Mouse (Mus musculus): ENCODE data around the gene H2-M3.
"Not testable (repeated sequence)": the region's sequence is repeated elsewhere in the genome, so short reads cannot be mapped to it uniquely, and the experiment has no call there.

Gene H2-M3

GRCm38 (mm10) chr17:37270058-37270701, at the start of gene H2-M3:
Gene H2-M3 (plus strand): TSS chr17:37270220.
- peak; percentile 90 to 97 for DNase-seq (ENCODE audit: low read depth in 2 of 2, low spot score in 2 of 2)

GRCm38 (mm10) chr17:37221879-37222278, 48.1 kb upstream of the H2-M3 start:
- no peak for DNase-seq (ENCODE audit: low read depth in 2 of 2, low spot score in 2 of 2)

DNA sequence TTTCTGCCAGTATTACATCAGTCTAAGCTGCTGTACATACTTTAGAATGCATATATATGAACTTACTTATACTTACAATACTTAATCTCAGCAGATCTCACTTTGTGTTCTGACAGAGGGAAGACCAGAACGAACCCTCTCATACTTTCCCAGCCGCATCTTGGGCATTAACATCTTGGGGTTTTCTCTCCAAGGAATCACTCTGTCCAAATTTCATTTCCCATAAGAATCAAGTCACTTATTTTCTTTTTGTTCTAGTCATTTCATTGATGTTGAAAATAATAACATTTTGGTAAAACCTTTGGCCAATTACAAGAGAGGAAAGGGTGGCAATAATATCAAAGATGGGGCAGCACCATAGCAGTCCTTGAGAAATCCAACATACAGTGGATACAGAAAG, 32.8 kb upstream of the H2-M3 start, which contains the start of gene Olfr97:
Olfr97 (minus strand) TSS at position 101 of the 400 bp plus-strand sequence.
- not testable (repeated sequence) for DNase-seq (ENCODE audit: low read depth in 2 of 2, low spot score in 2 of 2)

DNA sequence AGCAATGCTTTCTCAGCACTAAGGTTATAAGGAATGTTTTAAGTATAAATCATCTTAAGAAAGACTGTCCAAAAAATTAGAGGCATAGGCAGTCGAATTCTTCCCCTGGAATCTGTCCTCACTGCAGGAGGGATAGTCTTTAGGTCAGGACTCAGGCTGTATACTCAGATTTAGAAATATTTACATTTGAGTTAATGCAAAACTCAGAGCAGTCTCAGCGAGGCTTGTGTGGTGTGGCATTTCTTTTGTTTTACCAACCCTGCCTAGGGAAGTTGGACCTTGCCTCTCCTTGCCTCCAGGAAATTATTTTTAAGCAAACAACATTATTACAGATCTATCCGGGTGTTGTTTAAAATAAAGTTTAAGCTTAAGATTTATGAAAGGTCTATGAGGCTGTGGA, 27.8 kb upstream of the H2-M3 start:
- DNase-seq (ENCODE audit: low read depth in 2 of 2, low spot score in 2 of 2) = no peak

- DNase-seq (ENCODE audit: low read depth in 2 of 2, low spot score in 2 of 2) = peak; percentile 29 to 55
Measured at GRCm38 (mm10) chr17:37246715-37247114, 23.3 kb upstream of the H2-M3 start.

DNA sequence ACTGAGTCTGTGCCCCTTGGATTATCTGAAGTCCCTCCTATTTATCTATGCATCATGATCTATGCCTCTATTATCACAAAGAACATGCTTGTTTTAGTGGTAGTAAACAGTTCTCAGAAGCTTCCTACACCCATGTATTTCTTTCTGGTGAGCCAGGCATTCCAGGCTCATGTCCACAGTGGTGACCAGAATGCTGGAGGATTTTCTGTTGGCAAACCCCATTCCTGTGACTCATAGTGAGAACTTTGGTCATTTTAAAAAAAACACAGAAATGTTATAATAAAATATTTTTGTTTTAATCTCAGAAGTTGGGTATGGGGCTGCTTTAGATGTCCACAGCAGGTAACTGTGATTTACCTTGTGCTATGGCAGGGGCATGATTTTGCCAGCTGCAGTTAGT, 20.6 kb upstream of the H2-M3 start:
- no peak for DNase-seq (ENCODE audit: low read depth in 2 of 2, low spot score in 2 of 2)

GRCm38 (mm10) chr17:37250544-37250943, 19.5 kb upstream of the H2-M3 start:
- peak; percentile 19 to 46 for DNase-seq (ENCODE audit: low read depth in 2 of 2, low spot score in 2 of 2)

DNA sequence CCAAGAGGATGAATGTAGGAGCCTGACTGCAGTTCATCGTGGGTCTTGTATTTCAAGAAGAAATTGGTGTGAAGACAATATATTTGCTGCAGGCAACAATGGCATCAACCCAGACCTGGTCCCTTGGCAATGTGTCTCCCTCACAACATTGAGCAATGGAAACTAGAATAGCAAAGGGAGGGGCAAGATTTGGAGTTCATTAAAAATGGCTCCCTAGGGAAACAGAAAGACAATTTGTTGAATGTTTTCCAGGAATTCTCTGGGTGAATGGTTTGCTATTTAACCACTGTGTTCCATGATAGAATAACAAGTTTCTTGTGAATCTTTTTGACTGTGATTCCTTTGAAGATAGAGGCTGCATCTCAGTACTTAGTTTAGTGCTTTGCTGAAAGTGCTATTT, 6.4 kb upstream of the H2-M3 start, which contains the start of gene Olfr98:
Olfr98 (minus strand) TSS at position 124 of the 400 bp plus-strand sequence.
- DNase-seq (ENCODE audit: low read depth in 2 of 2, low spot score in 2 of 2) = no peak

DNA sequence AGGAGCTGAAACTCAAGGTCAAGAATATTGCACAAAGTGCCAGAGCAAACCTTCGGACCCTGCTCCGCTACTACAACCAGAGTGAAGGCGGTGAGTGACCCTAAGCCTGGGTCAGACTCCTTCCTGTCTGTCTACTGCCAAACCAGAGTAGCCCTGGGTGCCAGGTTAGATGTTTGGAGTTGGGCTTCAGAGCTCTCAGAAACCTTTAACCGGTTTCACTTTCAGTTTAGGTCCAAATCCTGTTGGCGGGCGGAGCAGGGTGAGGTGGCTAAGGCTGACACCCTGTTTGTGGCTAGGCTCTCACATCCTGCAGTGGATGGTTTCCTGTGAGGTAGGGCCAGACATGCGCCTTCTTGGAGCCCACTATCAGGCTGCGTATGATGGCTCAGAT, 677 bp downstream of the H2-M3 start:
- peak; percentile 80 to 85 for DNase-seq (ENCODE audit: low read depth in 2 of 2, low spot score in 2 of 2)

DNA sequence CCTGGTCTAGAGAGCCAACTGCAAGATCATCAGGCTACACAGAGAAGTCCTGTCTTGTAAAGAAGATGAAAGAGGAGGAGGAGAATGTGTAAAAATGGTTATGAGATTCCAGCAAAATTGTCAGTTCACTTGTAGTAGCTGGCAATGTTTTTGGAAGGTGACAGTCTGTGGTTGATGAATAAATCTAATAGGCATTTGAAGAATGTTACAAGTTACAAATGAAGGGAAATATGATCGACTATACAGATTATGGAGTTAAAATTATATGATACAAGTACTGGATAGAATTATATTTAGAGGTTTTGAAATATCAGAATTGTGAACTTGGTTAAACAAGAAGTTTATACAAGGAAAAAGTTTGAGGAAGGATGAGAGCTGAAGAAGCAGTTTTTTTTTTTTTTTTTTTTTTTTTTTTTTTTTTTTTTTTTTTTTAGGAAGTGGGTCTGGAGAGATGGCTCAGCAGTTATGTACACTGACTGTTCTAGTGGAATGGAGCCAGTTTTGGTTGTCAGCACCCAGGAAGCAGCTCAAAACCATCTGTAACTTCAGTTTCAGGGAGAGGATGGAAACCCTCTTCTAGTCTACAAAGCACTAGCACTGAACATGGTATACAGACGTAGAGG, 5.7 kb downstream of the H2-M3 start:
- DNase-seq (ENCODE audit: low read depth in 2 of 2, low spot score in 2 of 2) = no peak

DNA sequence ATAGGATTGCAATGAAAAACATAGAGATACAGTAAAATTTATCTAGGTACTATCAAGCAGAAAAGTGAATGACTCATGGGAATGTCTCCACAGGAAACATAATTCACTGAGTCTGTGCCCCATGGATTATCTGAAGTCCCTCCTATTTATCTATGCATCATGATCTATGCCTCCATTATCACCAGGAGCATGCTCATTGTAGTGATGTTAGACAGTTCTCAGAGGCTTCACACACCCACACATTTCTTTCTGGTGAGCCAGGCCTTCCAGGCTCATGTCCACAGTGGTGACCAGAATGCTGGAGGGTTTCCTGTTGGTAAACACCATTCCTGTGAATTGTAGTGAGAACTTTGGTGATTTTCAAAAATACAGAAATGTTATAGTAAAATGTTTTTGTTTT, 6.6 kb downstream of the H2-M3 start:
- DNase-seq (ENCODE audit: low read depth in 2 of 2, low spot score in 2 of 2) = no peak

GRCm38 (mm10) chr17:37280331-37280730, 10.3 kb downstream of the H2-M3 start:
- DNase-seq (ENCODE audit: low read depth in 2 of 2, low spot score in 2 of 2) = no peak

DNA sequence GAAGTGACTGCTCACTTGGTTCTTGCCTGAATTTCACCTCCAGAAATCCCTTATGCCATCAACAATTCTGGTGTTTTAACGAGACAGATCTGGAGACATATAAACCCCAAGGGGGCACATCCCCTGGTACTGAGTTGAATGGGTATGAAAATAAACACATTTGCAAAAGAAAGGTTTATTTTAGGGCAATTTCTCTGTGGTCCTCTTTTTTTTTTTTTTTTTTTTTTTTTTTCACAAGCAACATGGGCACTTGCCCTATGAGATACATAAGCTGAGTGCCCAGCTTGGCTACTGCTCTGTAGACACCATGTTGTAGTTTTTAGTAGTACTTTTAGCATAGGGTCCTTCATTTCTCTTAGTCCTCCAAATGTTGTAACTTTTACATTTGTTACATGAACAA, 13.3 kb downstream of the H2-M3 start, which contains the start of gene Olfr99:
Olfr99 (minus strand) TSS at position 101 of the 400 bp plus-strand sequence.
- no peak for DNase-seq (ENCODE audit: low read depth in 2 of 2, low spot score in 2 of 2)

- DNase-seq (ENCODE audit: low read depth in 2 of 2, low spot score in 2 of 2) = no peak
Measured at GRCm38 (mm10) chr17:37304213-37304612, 34.2 kb downstream of the H2-M3 start, which contains the start of gene Olfr101. Gene Olfr101 (minus strand): TSS chr17:37304313.

DNA sequence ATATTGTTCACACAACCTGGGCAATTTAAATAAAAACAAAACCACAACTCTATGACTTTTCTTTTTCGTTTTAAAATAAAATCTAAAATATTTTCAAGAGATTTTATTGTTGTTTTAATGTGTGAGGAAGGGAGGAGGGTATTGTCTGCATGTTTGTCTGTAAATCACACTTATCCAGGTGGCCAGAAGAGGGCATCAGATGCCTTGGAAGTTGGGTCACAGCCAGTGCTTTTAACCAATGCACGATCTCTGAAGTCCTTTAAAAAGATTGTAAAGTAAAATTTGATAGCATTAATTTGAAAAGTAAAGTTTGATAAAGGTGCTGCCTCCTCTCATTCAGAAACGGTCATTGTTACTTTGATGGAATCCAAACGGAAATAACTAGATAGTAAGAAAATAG, 38.5 kb downstream of the H2-M3 start:
- no peak for DNase-seq (ENCODE audit: low read depth in 2 of 2, low spot score in 2 of 2)

DNA sequence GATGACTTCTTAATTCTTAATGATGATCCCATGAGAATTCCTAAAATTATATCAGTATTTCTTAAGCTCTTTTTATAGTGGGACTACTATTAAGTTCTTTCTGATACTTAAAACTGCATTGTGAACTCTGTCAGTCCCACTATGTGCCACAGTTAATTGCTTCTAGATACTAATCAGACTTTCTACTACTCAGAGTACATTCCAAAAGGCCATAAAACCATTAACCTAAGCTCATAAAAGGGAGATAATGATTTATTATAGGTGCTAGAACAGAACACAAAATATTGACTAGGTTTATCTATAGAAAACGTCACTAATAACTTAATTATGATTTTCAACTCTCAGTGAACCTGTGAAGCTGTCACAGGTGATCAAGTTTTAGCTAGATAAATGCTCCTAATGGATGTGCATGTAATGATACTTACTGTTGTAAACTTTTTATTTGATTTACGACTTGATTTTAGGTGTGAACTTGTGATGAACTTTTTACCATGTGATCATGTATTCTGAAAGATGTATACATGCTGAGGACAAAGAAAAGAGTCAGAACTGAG, 40.2 kb downstream of the H2-M3 start:
- DNase-seq (ENCODE audit: low read depth in 2 of 2, low spot score in 2 of 2) = no peak

- DNase-seq (ENCODE audit: low read depth in 2 of 2, low spot score in 2 of 2) = no peak
Measured at GRCm38 (mm10) chr17:37316954-37317353, 46.9 kb downstream of the H2-M3 start, which contains the start of gene Olfr102. Gene Olfr102 (minus strand): TSS chr17:37317054.
